ENCODE assay signal across 22 mouse cellular contexts in genomic region chr1:168504773-168505172, GRCm38 (mm10).
DNase-seq lines count a peak whose midpoint lies in the region; ATAC-seq and TF ChIP-seq lines count a peak whose summit lies in the region.
"Had no signal": no experiment of that assay in that cellular context is flagged by ENCODE, and none has a peak within 500 bp of the region (broad histone marks: within the 10 kb centered on the region; RNA-seq: fewer than 3 reads in every experiment).

No protein-coding gene starts in this region.

- peak; percentile 50 for DNase-seq in midbrain, embryonic 14.5 days
- no peak for DNase-seq in midbrain, embryonic 10.5 days (ENCODE audit: low spot score)
- peak; percentile 11 for DNase-seq in brain, adult 2 months (ENCODE audit: low read depth, low spot score)
- peak; percentile 49 for DNase-seq in brain, embryonic 14.5 days (ENCODE audit: low read depth)
- DNase-seq in kidney, adult 11 months = no peak
- no peak for DNase-seq in layer of hippocampus, adult 11-12 months (ENCODE audit: low spot score)
- no peak for DNase-seq in cerebellum, postnatal 4 days (ENCODE audit: low spot score in 2 of 2)
- DNase-seq: adrenal gland, adult 2 months; adrenal gland, postnatal 10 days; adrenal gland, postnatal 25 days; cerebellum, adult 11 months; cerebellum, adult 18-20 months; cerebellum, adult 8-10 months; cerebellum, adult 9-11 months; cerebellum, postnatal 14 days; cerebellum, postnatal 36 days; forebrain, postnatal 0 days had no signal

- no peak overlapping the region for H3K9ac ChIP-seq in midbrain, embryonic 14.5 days (replicated peaks; ENCODE audit: low read length)
- H3K9ac ChIP-seq in midbrain, embryonic 16.5 days (ENCODE audit: low read depth, low read length) = no peak overlapping the region
- H3K9ac ChIP-seq: embryonic facial prominence, embryonic 12.5 days; forebrain, embryonic 13.5 days; forebrain, embryonic 15.5 days; forebrain, postnatal 0 days had no signal

- 67% methylated on average over 9 of the region's 9 CpGs for WGBS in midbrain, embryonic 14.5 days
- 89% methylated on average over 9 of the region's 9 CpGs for WGBS in midbrain, embryonic 10.5 days
- 69% methylated on average over 9 of the region's 9 CpGs for WGBS in midbrain, embryonic 16.5 days

- no peak overlapping the region for H3K4me3 ChIP-seq in midbrain, embryonic 14.5 days (replicated peaks; ENCODE audit: low read depth, low read length)
- H3K4me3 ChIP-seq in midbrain, embryonic 10.5 days = no peak overlapping the region
- no peak overlapping the region for H3K4me3 ChIP-seq in midbrain, embryonic 16.5 days (ENCODE audit: low read depth, low read length)
- H3K4me3 ChIP-seq: embryonic facial prominence, embryonic 10.5 days; embryonic facial prominence, embryonic 12.5 days; forebrain, embryonic 13.5 days; forebrain, embryonic 15.5 days had no signal

- ATAC-seq in midbrain, embryonic 14.5 days (ENCODE audit: low FRiP score, low TSS enrichment) = no peak
- peak; percentile 82 for ATAC-seq in midbrain, embryonic 16.5 days
- ATAC-seq: forebrain, embryonic 13.5 days; forebrain, embryonic 15.5 days; forebrain, postnatal 0 days had no signal

- H3K4me2 ChIP-seq in midbrain, embryonic 14.5 days (ENCODE audit: low read length) = no peak overlapping the region
- no peak overlapping the region for H3K4me2 ChIP-seq in midbrain, embryonic 16.5 days (ENCODE audit: low read length)
- H3K4me2 ChIP-seq: embryonic facial prominence, embryonic 12.5 days; forebrain, embryonic 13.5 days; forebrain, embryonic 15.5 days had no signal

- TF ChIP-seq CTCF in brain, embryonic 14.5 days (IDR thresholded peaks at IDR 0.05; ENCODE audit: borderline replicate concordance, extremely low read depth, insufficient read depth, insufficient read length) = no peak

- H3K36me3 ChIP-seq in midbrain, embryonic 14.5 days (ENCODE audit: control insufficient read depth, insufficient read depth, low read length) = no peaks in the 10 kb centered on the region
- no peaks in the 10 kb centered on the region for H3K36me3 ChIP-seq in midbrain, embryonic 10.5 days
- H3K36me3 ChIP-seq in midbrain, embryonic 16.5 days (ENCODE audit: control insufficient read depth, insufficient read depth, low read length) = no peaks in the 10 kb centered on the region
- H3K36me3 ChIP-seq: embryonic facial prominence, embryonic 10.5 days; embryonic facial prominence, embryonic 12.5 days; forebrain, embryonic 15.5 days had no signal

- H3K9me3 ChIP-seq in midbrain, embryonic 14.5 days (ENCODE audit: control insufficient read depth, low read length) = no peaks in the 10 kb centered on the region
- H3K9me3 ChIP-seq in midbrain, embryonic 10.5 days (replicated peaks) = no peaks in the 10 kb centered on the region
- no peaks in the 10 kb centered on the region for H3K9me3 ChIP-seq in midbrain, embryonic 16.5 days (replicated peaks; ENCODE audit: control insufficient read depth, low read length, poor library complexity, severe bottlenecking)
- H3K9me3 ChIP-seq: embryonic facial prominence, embryonic 10.5 days; embryonic facial prominence, embryonic 12.5 days; forebrain, embryonic 13.5 days; forebrain, embryonic 15.5 days had no signal

- no peak for TF ChIP-seq POLR2A in brain, embryonic 14.5 days (IDR thresholded peaks at IDR 0.05; ENCODE audit: borderline replicate concordance, extremely low read depth, insufficient read depth, insufficient read length, poor library complexity, severe bottlenecking)

- H3K27ac ChIP-seq in midbrain, embryonic 14.5 days (replicated peaks; ENCODE audit: low read depth, low read length) = no peak overlapping the region
- no peak overlapping the region for H3K27ac ChIP-seq in midbrain, embryonic 10.5 days (replicated peaks)
- no peak overlapping the region for H3K27ac ChIP-seq in midbrain, embryonic 16.5 days (ENCODE audit: low read length)
- H3K27ac ChIP-seq: embryonic facial prominence, embryonic 10.5 days; embryonic facial prominence, embryonic 12.5 days; forebrain, embryonic 13.5 days; forebrain, embryonic 15.5 days had no signal

- H3K27me3 ChIP-seq in midbrain, embryonic 14.5 days (ENCODE audit: control insufficient read depth, insufficient read depth, low read length) = no peaks in the 10 kb centered on the region
- no peaks in the 10 kb centered on the region for H3K27me3 ChIP-seq in midbrain, embryonic 10.5 days (ENCODE audit: low read depth, poor library complexity, severe bottlenecking)
- no peaks in the 10 kb centered on the region for H3K27me3 ChIP-seq in midbrain, embryonic 16.5 days (ENCODE audit: control insufficient read depth, insufficient read depth, low read depth, low read length)
- H3K27me3 ChIP-seq: embryonic facial prominence, embryonic 12.5 days; forebrain, embryonic 13.5 days; forebrain, embryonic 15.5 days had no signal

- H3K4me1 ChIP-seq in midbrain, embryonic 14.5 days (ENCODE audit: control insufficient read depth, insufficient read depth, low read length) = no peaks in the 10 kb centered on the region
- peaks cover 30% of the 10 kb centered on the region for H3K4me1 ChIP-seq in midbrain, embryonic 10.5 days
- peaks cover 3% of the 10 kb centered on the region; the same call in 1 of the 2 replicates for H3K4me1 ChIP-seq in midbrain, embryonic 16.5 days (ENCODE audit: control insufficient read depth, insufficient read depth, low read length)
- H3K4me1 ChIP-seq: embryonic facial prominence, embryonic 12.5 days; forebrain, embryonic 15.5 days had no signal

Comparison
In these comparisons a context has a peak if more than half of its experiments do, and no peak if none do; other contexts are left out.
1. DNase-seq: peak in midbrain, embryonic 14.5 days (single experiment), brain, adult 2 months (single experiment) and brain, embryonic 14.5 days (single experiment); none in midbrain, embryonic 10.5 days (single experiment), kidney, adult 11 months (single experiment), layer of hippocampus, adult 11-12 months (single experiment) and cerebellum, postnatal 4 days (0 of 2).